Mouse (Mus musculus): ENCODE measurements around the gene Olfr711.
"Not testable (repeated sequence)": the region's sequence is repeated elsewhere in the genome, so short reads cannot be mapped to it uniquely, and the experiment has no call there.

Gene Olfr711

GRCm38 (mm10) chr7:106975353-106975752, at the start of gene Olfr711:
TSS of gene Olfr711 (minus strand) at chr7:106975453.
- in situ Hi-C loops (cut with MboI), result no loop called here

- in situ Hi-C loops (cut with MboI), result no loop called here
Observed at GRCm38 (mm10) chr7:107005972-107006371, 30.7 kb upstream of the Olfr711 start, which contains the start of gene Olfr2. TSS of gene Olfr2 (minus strand) at chr7:107006072.

DNA sequence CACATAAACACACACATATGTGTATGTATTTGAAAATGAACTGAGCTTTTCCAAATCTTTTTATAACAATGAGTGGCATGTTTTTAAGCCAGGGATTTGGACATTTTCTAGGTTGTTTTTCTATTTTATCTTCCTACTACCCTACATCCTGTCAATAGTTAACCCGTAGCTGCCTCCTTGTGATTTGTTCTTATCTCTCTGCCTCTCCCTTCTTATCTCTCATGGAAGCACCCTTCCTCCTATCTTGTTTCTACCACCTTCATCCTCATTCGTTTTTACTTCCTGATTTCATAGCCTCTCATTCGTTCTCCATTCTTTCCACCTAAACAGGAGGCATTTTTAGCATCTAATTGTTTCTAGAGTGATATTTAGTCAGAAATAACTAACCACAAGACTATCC, 28.9 kb upstream of the Olfr711 start:
- in situ Hi-C loops (cut with MboI), result no loop called here

- in situ Hi-C loops (cut with MboI), result no loop called here
Observed at GRCm38 (mm10) chr7:107000798-107001197, 25.5 kb upstream of the Olfr711 start.

DNA sequence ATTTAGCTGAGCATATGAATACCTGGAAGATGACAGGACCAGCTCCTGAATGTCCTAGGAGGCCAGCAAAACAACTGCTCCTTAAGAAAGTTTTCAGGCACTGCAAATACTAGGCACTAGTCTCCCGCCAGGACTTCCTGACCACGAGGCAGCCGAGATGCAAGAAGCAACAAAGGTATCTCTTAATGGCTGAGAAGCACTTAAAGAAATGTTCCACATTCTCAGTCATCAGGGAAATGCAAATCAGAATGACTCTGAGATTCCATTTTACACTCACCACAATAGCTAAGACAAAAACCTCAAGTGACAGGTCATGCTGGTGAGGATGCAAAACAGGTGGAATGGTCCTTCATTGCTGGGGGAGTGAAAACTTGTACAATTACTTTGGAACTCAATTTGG, 10.0 kb upstream of the Olfr711 start:
- in situ Hi-C loops (cut with MboI), result no loop called here

GRCm38 (mm10) chr7:106967503-106967902, 7.8 kb downstream of the Olfr711 start:
- in situ Hi-C loops (cut with MboI), result not testable (repeated sequence)

GRCm38 (mm10) chr7:106963837-106964236, 11.4 kb downstream of the Olfr711 start, which contains the start of gene Olfr6:
TSS of gene Olfr6 (minus strand) at chr7:106963937.
- in situ Hi-C loops (cut with MboI), result no loop called here

DNA sequence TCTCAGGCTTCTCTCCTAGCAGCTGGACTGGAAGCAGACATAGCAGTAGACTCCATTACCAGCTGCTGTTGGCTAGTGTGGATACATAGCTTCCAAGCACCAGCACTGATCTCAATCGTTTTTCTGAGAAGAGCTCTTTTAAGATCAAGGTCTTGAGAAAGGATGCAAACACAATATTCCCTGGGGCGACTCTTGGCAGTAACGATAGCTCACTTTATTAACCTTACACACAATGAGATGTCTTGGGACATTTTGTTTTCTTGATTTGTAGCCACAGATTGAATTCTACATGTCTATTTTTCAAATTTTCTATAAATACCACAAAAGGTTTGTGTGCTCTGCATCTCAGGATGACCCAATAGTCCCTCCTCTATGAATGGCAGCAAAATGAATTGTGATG, 27.0 kb downstream of the Olfr711 start, which contains the start of gene Olfr710:
Olfr710 (minus strand) TSS at position 101 of the 400 bp plus-strand sequence.
- in situ Hi-C loops (cut with MboI), result no loop called here

DNA sequence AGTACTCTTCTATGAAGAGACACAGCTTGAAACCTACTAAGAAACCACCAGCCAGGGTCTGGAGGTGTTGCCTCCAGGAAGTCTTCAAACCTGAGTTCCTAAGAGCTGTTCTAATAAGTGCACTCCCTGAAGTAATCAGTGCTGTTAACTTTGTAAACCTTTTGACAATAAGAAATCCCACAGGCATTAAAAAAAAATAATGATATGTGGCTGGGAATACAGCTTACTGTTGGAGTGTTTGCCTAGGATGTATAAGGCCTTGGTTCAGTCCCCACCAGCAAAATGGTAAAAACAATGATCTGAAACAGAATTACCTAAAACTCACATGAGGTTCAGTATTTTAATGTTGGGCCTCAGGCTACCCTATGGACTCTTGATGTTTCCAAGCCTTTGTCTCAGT, 43.1 kb downstream of the Olfr711 start, which contains the start of gene Olfr709-ps1:
Olfr709-ps1 (minus strand) TSS at position 101 of the 400 bp plus-strand sequence.
- in situ Hi-C loops (cut with MboI), result no loop called here

DNA sequence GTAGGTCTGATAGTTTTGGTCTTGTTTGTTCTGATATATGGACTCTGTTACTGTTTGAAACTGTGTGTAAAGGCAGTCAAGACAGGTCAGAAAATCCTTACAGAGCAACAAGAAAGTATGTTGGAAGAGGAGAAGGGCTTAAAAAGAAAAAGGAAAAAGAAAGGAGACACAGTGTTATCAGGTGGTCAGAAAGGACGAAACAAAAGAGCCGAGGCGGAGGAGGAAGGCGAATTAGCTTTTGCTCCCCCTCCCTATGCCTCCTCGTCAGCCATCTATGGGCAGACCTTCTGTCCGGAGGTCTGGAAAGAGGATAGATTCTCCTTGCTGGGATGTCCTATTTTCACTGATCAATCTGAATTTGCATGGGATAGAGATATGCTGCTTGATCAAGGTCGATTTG, 54.3 kb downstream of the Olfr711 start:
- in situ Hi-C loops (cut with MboI), result not testable (repeated sequence)

All from mature B cell (primary cell).